Mouse (Mus musculus): ENCODE data around the gene Sept9. TPM values are rescaled to one million over a fixed set of nuclear protein-coding genes. Genes with fewer than 3 reads are reported as not detected.

Gene Sept9
- polyA plus RNA-seq, 1 experiment from 2014 or later: 96.5 TPM

DNA sequence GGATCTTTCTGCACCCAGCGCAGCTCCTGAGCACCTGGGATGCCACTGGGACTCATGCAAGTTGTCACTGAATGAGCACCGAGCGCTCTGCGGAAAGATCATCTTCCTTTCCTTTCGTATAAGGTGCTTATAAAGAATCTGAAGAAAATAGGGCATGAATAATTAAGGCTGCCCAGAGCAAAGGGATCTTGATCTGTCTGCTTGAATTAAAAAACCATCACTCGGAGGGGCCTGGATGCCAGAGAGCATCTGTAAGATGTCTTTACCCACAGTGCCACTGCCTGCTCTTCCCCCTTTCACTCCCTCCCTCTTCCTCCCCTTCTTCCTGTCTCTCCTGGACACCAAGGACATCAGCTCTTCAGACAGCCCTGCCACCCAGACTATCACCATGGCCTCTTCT is 168.5 kb downstream of the Sept9 start:
- no peak overlapping the region for H3K4me2 ChIP-seq (replicated peaks)
- no peaks in the 10 kb centered on the region for H3K4me1 ChIP-seq (replicated peaks; ENCODE audit: control insufficient read depth, insufficient read depth, low read length)
- ATAC-seq (ENCODE audit: low FRiP score) (no peak), DNase-seq (ENCODE audit: low spot score) (no peak)
- no peaks in the 10 kb centered on the region for H3K27me3 ChIP-seq (ENCODE audit: control insufficient read depth, insufficient read depth, low read length)
- no peak overlapping the region for H3K9ac ChIP-seq
- peaks cover 4% of the 10 kb centered on the region; the same call in 1 of the 2 replicates for H3K36me3 ChIP-seq (replicated peaks; ENCODE audit: control insufficient read depth, insufficient read depth)
- WGBS: 87% methylated on average over 6 of the region's 6 CpGs
- H3K4me3 ChIP-seq (replicated peaks; ENCODE audit: low read length): no peak overlapping the region
- no peaks in the 10 kb centered on the region for H3K9me3 ChIP-seq (ENCODE audit: control insufficient read depth, low read length)
- H3K27ac ChIP-seq: no peak overlapping the region

DNA sequence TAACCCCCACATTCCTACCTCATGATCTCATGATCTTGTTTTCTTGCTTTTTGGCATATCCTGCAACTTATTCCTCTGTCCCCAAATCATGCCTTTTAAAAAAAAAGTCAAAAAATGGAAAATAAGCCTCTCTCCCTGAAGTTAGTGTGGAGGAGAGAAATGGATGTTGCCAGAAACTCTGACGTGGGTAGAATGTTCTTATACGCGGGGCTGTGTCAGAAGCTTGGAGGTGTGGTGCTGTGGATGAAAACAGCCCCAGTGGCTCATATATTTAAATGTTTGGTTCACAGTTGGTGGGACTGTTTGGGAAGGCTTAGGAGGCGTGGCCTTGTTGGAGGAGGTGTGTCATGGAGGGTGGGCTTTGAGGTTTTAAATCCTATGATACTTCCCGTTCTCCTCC is 169.9 kb downstream of the Sept9 start:
- H3K36me3 ChIP-seq (replicated peaks; ENCODE audit: control insufficient read depth, insufficient read depth): no peaks in the 10 kb centered on the region
- H3K9me3 ChIP-seq (ENCODE audit: control insufficient read depth, low read length): no peaks in the 10 kb centered on the region
- H3K4me3 ChIP-seq (replicated peaks; ENCODE audit: low read length): no peak overlapping the region
- no peak overlapping the region for H3K4me2 ChIP-seq (replicated peaks)
- 0 out of 2 replicates have a peak, but pooled peaks cover 3% of the 10 kb centered on the region for H3K4me1 ChIP-seq (replicated peaks; ENCODE audit: control insufficient read depth, insufficient read depth, low read length)
- DNase-seq (ENCODE audit: low spot score) (no peak), ATAC-seq (ENCODE audit: low FRiP score) (no peak)
- 88% methylated on average over 5 of the region's 5 CpGs for WGBS
- H3K27ac ChIP-seq: no peak overlapping the region
- no peaks in the 10 kb centered on the region for H3K27me3 ChIP-seq (ENCODE audit: control insufficient read depth, insufficient read depth, low read length)
- H3K9ac ChIP-seq: no peak overlapping the region

DNA sequence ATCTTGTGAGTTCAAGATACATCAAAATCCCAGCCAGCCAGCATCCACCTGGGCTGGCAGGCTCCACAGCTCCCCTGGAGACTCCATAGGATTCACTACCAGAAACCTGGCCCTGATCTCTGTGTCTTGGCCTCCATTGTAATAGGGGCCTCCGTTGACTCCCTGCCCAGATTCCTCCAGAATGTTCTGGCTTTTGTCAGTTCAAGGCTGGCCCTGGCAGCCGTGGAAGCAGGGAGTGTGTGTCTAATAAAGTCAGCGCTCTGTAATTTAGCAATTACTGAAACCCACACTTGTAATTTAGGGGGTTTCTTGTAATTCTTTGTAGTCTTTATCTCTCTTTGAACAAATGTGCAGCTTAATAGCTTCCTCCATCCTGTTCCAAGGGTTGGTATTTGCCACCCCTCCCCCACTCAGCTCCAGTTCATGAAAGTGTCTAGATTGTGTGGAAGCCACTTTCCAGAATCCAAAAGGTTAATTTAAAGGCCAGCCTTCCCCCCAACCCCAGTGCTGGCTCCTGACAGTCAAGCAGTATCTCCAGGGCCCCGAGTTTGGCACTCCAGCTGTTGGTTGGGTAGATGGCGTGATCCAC is 170.9 kb downstream of the Sept9 start:
- no peaks in the 10 kb centered on the region for H3K9me3 ChIP-seq (ENCODE audit: control insufficient read depth, low read length)
- H3K4me1 ChIP-seq (replicated peaks; ENCODE audit: control insufficient read depth, insufficient read depth, low read length): 0 out of 2 replicates have a peak, but pooled peaks cover 3% of the 10 kb centered on the region
- no peak overlapping the region for H3K9ac ChIP-seq
- ATAC-seq (ENCODE audit: low FRiP score) (no peak), DNase-seq (ENCODE audit: low spot score) (no peak)
- no peaks in the 10 kb centered on the region for H3K27me3 ChIP-seq (ENCODE audit: control insufficient read depth, insufficient read depth, low read length)
- WGBS: 77% methylated on average over 5 of the region's 5 CpGs
- no peak overlapping the region for H3K27ac ChIP-seq
- H3K4me2 ChIP-seq (replicated peaks): no peak overlapping the region
- no peak overlapping the region for H3K4me3 ChIP-seq (replicated peaks; ENCODE audit: low read length)
- no peaks in the 10 kb centered on the region for H3K36me3 ChIP-seq (replicated peaks; ENCODE audit: control insufficient read depth, insufficient read depth)

- Histone ChIP-seq H3K9ac (no peak overlapping the region), H3K4me2 (replicated peaks) (no peak overlapping the region), H3K27me3 (ENCODE audit: control insufficient read depth, insufficient read depth, low read length) (no peaks in the 10 kb centered on the region), H3K4me1 (replicated peaks; ENCODE audit: control insufficient read depth, insufficient read depth, low read length) (0 out of 2 replicates have a peak, but pooled peaks cover 3% of the 10 kb centered on the region), H3K27ac (no peak overlapping the region), H3K36me3 (replicated peaks; ENCODE audit: control insufficient read depth, insufficient read depth) (no peaks in the 10 kb centered on the region), H3K9me3 (ENCODE audit: control insufficient read depth, low read length) (no peaks in the 10 kb centered on the region), H3K4me3 (replicated peaks; ENCODE audit: low read length) (no peak overlapping the region)
- WGBS: 89% methylated on average over 10 of the region's 10 CpGs
- ATAC-seq (ENCODE audit: low FRiP score): no peak
- no peak for DNase-seq (ENCODE audit: low spot score)
These were observed 173.1 kb downstream of the Sept9 start for GRCm38 (mm10) chr11:117372537-117372936.

- WGBS: 59% methylated on average over 20 of the region's 20 CpGs
- H3K9me3 ChIP-seq (ENCODE audit: control insufficient read depth, low read length): no peaks in the 10 kb centered on the region
- H3K9ac ChIP-seq: no peak overlapping the region
- H3K4me3 ChIP-seq (replicated peaks; ENCODE audit: low read length): no peak overlapping the region
- DNase-seq (ENCODE audit: low spot score) (no peak), ATAC-seq (ENCODE audit: low FRiP score) (no peak)
- H3K4me2 ChIP-seq (replicated peaks): no peak overlapping the region
- 0 out of 2 replicates have a peak, but pooled peaks cover 3% of the 10 kb centered on the region for H3K4me1 ChIP-seq (replicated peaks; ENCODE audit: control insufficient read depth, insufficient read depth, low read length)
- H3K27ac ChIP-seq: no peak overlapping the region
- no peaks in the 10 kb centered on the region for H3K27me3 ChIP-seq (ENCODE audit: control insufficient read depth, insufficient read depth, low read length)
- no peaks in the 10 kb centered on the region for H3K36me3 ChIP-seq (replicated peaks; ENCODE audit: control insufficient read depth, insufficient read depth)
These were observed 173.7 kb downstream of the Sept9 start for GRCm38 (mm10) chr11:117373195-117373594.

DNA sequence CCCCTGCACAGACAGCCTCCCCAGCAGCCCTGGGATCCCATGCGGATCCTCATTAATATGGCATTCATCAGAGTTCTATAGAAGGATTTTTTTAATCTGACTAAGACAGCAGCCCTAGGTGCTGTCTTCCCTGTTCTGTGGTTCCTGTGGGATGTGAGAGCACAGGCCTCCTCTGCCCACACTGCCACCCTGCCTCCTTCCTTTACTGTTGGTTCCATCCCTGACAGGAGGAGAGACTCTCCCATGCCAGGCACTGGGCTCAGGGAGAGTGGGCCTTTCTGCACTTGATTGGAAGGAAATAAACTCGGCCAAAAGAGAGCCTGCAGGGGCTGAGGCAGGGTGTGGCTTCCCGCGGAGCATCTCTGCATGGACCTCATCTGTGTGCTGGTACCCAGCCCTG is 174.4 kb downstream of the Sept9 start:
- ATAC-seq (ENCODE audit: low FRiP score): no peak
- no peak overlapping the region for H3K9ac ChIP-seq
- no peak overlapping the region for H3K27ac ChIP-seq
- H3K27me3 ChIP-seq (ENCODE audit: control insufficient read depth, insufficient read depth, low read length): no peaks in the 10 kb centered on the region
- no peak for DNase-seq (ENCODE audit: low spot score)
- no peak overlapping the region for H3K4me3 ChIP-seq (replicated peaks; ENCODE audit: low read length)
- 41% methylated on average over 4 of the region's 4 CpGs for WGBS
- H3K9me3 ChIP-seq (ENCODE audit: control insufficient read depth, low read length): no peaks in the 10 kb centered on the region
- H3K36me3 ChIP-seq (replicated peaks; ENCODE audit: control insufficient read depth, insufficient read depth): no peaks in the 10 kb centered on the region
- H3K4me2 ChIP-seq (replicated peaks): no peak overlapping the region
- H3K4me1 ChIP-seq (replicated peaks; ENCODE audit: control insufficient read depth, insufficient read depth, low read length): 0 out of 2 replicates have a peak, but pooled peaks cover 3% of the 10 kb centered on the region

DNA sequence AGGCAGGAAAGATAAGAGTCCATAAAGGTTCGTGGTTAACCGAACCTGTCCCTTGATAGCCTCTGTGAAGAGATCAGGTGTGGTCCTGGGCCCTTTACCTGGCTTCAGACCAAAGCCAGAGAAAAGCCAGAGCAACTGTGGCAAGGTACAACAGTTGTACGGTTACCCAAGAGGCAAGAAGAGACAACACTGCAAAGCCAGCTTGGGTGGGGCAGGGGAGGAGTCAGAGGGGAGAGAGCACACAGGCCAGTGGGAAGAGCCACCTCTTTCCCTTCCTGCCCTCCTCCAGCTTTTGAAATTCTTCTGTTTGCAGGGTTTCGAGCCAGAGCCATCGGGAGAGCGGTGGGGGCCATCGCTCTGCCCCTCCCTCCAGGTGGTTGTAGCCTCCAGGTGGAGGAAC is 174.8 kb downstream of the Sept9 start:
- Histone ChIP-seq H3K27me3 (ENCODE audit: control insufficient read depth, insufficient read depth, low read length) (no peaks in the 10 kb centered on the region), H3K36me3 (replicated peaks; ENCODE audit: control insufficient read depth, insufficient read depth) (no peaks in the 10 kb centered on the region), H3K9ac (no peak overlapping the region), H3K4me1 (replicated peaks; ENCODE audit: control insufficient read depth, insufficient read depth, low read length) (0 out of 2 replicates have a peak, but pooled peaks cover 3% of the 10 kb centered on the region), H3K4me2 (replicated peaks) (no peak overlapping the region), H3K4me3 (replicated peaks; ENCODE audit: low read length) (no peak overlapping the region), H3K9me3 (ENCODE audit: control insufficient read depth, low read length) (no peaks in the 10 kb centered on the region), H3K27ac (no peak overlapping the region)
- DNase-seq (ENCODE audit: low spot score) (no peak), ATAC-seq (ENCODE audit: low FRiP score) (no peak)
- WGBS: 64% methylated on average over 7 of the region's 7 CpGs

DNA sequence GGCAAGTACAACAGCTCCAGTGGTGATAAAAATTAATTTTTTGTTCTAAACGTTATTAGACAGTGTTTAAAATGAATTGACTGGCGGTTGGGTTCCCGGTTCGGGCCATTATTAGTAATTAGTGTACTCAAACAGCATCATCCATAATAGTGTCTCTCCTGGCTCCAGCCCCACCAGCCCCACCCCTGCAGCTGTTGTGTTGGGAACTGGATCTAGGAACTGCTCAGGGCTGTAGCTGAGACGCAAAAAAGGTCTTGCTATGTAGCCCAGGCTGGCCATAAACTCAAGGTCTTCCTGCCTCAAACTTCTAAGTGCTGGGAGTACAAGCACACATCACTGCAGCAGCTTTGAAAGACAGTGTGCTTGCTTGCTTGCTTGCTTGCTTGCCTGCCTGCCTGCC is 180.3 kb downstream of the Sept9 start:
- Histone ChIP-seq H3K9ac (no peak overlapping the region), H3K4me1 (replicated peaks; ENCODE audit: control insufficient read depth, insufficient read depth, low read length) (no peaks in the 10 kb centered on the region), H3K27ac (no peak overlapping the region), H3K27me3 (ENCODE audit: control insufficient read depth, insufficient read depth, low read length) (peaks cover 5% of the 10 kb centered on the region; the same call in 1 of the 2 replicates), H3K4me3 (replicated peaks; ENCODE audit: low read length) (no peak overlapping the region), H3K36me3 (replicated peaks; ENCODE audit: control insufficient read depth, insufficient read depth) (no peaks in the 10 kb centered on the region), H3K4me2 (replicated peaks) (no peak overlapping the region), H3K9me3 (ENCODE audit: control insufficient read depth, low read length) (no peaks in the 10 kb centered on the region)
- 70% methylated on average over 5 of the region's 5 CpGs for WGBS
- ATAC-seq (ENCODE audit: low FRiP score) (no peak), DNase-seq (ENCODE audit: low spot score) (no peak)

DNA sequence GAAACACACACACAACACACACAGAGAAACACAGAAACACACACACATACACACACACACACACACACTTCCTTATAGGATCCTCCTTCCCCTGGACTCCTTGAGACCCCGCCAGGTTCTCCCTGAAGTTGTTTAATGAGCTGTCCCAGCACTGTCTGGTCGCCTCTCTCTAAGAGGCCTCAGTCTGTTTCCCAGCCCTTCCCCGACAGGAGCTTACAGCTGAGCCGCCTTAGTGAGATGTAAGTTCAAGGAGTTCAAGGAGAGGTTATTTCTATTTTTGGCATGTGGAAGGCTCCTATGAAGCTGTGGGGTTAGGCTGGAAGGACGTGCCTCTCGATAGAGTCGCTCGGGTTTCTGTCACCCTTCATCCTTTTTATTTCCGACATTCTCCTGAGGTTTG is 184.8 kb downstream of the Sept9 start:
- H3K4me3 ChIP-seq (replicated peaks; ENCODE audit: low read length): no peak overlapping the region
- peaks cover 19% of the 10 kb centered on the region for H3K4me1 ChIP-seq (replicated peaks; ENCODE audit: control insufficient read depth, insufficient read depth, low read length)
- H3K9me3 ChIP-seq (ENCODE audit: control insufficient read depth, low read length): no peaks in the 10 kb centered on the region
- DNase-seq (ENCODE audit: low spot score) (no peak), ATAC-seq (ENCODE audit: low FRiP score) (no peak)
- WGBS: 45% methylated on average over 9 of the region's 9 CpGs
- no peak overlapping the region for H3K9ac ChIP-seq
- no peak overlapping the region for H3K4me2 ChIP-seq (replicated peaks)
- no peak overlapping the region for H3K27ac ChIP-seq
- H3K36me3 ChIP-seq (replicated peaks; ENCODE audit: control insufficient read depth, insufficient read depth): no peaks in the 10 kb centered on the region
- H3K27me3 ChIP-seq (ENCODE audit: control insufficient read depth, insufficient read depth, low read length): peaks cover 5% of the 10 kb centered on the region; the same call in 1 of the 2 replicates

DNA sequence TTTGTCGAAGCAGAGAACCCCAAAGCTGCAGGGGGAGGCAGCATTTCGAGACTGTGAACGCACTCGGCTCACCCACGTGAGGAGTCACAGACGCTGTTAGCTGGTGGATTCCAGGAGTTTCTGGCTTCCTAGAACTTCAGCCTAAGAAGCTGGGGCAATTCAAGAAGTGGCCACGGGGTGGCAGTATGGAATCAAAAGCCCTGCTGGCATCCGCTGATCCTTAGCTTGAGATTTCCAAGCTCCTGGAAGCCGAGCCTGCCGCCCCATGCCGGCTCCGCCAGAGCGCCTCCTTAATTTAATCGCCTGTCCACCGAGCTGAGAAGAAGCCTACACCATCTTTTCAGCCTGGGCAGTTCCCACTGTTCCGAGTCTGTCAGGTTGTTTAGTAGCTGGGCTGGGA is 185.4 kb downstream of the Sept9 start:
- H3K9me3 ChIP-seq (ENCODE audit: control insufficient read depth, low read length): no peaks in the 10 kb centered on the region

More for the DNA sequence above, 185.4 kb downstream of the Sept9 start:
- H3K4me1 ChIP-seq (replicated peaks; ENCODE audit: control insufficient read depth, insufficient read depth, low read length): peaks cover 19% of the 10 kb centered on the region
- H3K36me3 ChIP-seq (replicated peaks; ENCODE audit: control insufficient read depth, insufficient read depth): no peaks in the 10 kb centered on the region
- no peak overlapping the region for H3K4me2 ChIP-seq (replicated peaks)
- ATAC-seq (ENCODE audit: low FRiP score) (0 out of 2 replicates have a peak, but pooled peaks have one; percentile 69), DNase-seq (ENCODE audit: low spot score) (peak; percentile 98)
- peaks cover 5% of the 10 kb centered on the region; the same call in 1 of the 2 replicates for H3K27me3 ChIP-seq (ENCODE audit: control insufficient read depth, insufficient read depth, low read length)
- H3K4me3 ChIP-seq (replicated peaks; ENCODE audit: low read length): no peak overlapping the region
- no peak overlapping the region for H3K27ac ChIP-seq
- no peak overlapping the region for H3K9ac ChIP-seq
- 3% methylated on average over 16 of the region's 16 CpGs for WGBS

Data from hindbrain, embryonic 14.5 days (tissue).